Mouse (Mus musculus) heart, embryonic 16.5 days (tissue): ENCODE data around the gene Kcnc1. TPM values are rescaled to one million over a fixed set of nuclear protein-coding genes. Genes with fewer than 3 reads are reported as not detected.
A peak's percentile ranks its signal among the peaks of the same experiment; 100 is the strongest.

ENCODE experiments used
- ATAC-seq: fragments of 200-750 bp; cut with Nextera tagmentation; replicated peaks from 2 replicates; pipeline ENCODE4 v1.8.0; 2017; ENCODE audit warnings: moderate number of reproducible peaks; ENCODE audit not compliant: insufficient read depth, low FRiP score; ENCODE audit errors: extremely low read depth
- H3K27ac ChIP-seq: fragments of 300-500 bp; sonication (generic); 2 replicates; pipeline ENCODE4 v1.5.1; 2014; ENCODE audit warnings: mild to moderate bottlenecking, low read length, control low read depth, moderate library complexity
- H3K27me3 ChIP-seq: fragments of 300-500 bp; sonication (generic); 2 replicates; pipeline ENCODE4 v1.6.1; 2014; ENCODE audit warnings: low read length, mixed read lengths; ENCODE audit not compliant: control insufficient read depth, insufficient read depth
- H3K36me3 ChIP-seq: fragments of 300-500 bp; sonication (generic); 2 replicates; pipeline ENCODE4 v1.6.1; 2014; ENCODE audit not compliant: control insufficient read depth, insufficient read depth
- H3K4me1 ChIP-seq: fragments of 300-500 bp; sonication (generic); 2 replicates; pipeline ENCODE4 v1.6.1; 2014; ENCODE audit warnings: low read length, mixed read lengths; ENCODE audit not compliant: control insufficient read depth, insufficient read depth
- H3K4me2 ChIP-seq: fragments of 300-500 bp; sonication (generic); 2 replicates; pipeline ENCODE4 v1.6.1; 2014; ENCODE audit warnings: low read depth, mild to moderate bottlenecking, control low read depth, low read length
- H3K4me3 ChIP-seq: fragments of 300-500 bp; sonication (generic); 2 replicates; pipeline ENCODE4 v1.5.1; 2014; ENCODE audit warnings: mild to moderate bottlenecking, control low read depth, low read length
- H3K9ac ChIP-seq: fragments of 300-500 bp; sonication (generic); 2 replicates; pipeline ENCODE4 v1.6.1; 2014; ENCODE audit warnings: low read length, control low read depth
- H3K9me3 ChIP-seq: fragments of 300-500 bp; sonication (generic); replicated peaks from 2 replicates; pipeline ENCODE4 v1.6.1; 2016; ENCODE audit warnings: low read length; ENCODE audit not compliant: control insufficient read depth
- WGBS: fragments of 180-500 bp; shearing (Covaris S2); extraction: QIAGEN DNeasy Blood & Tissue Kit; methylation state at CpG from one replicate; pipeline ENCODE4 v1.1.7; 2014; 5-methylcytosine and 5-hydroxymethylcytosine counted together
- polyA plus RNA-seq: library from polyadenylated mRNA; unstranded; fragments of >200 nt; fragmentation: Nextera tagmentation; extraction: Ambion mirVana; gene quantifications from 2 replicates; pipeline ENCODE4 v1.2.1, GENCODE M21; 2015

Kcnc1 gene
- polyA plus RNA-seq, 1 experiment from 2014 or later, result not detected

GRCm38 (mm10) chr7:46365810-46366209 lies 30.5 kb upstream of the Kcnc1 start:
- Histone ChIP-seq H3K27me3 (peaks cover 5% of the 10 kb centered on the region; the same call in 1 of the 2 replicates), H3K4me2 (no peak overlapping the region)

GRCm38 (mm10) chr7:46371104-46371503 lies 25.2 kb upstream of the Kcnc1 start:
- WGBS, result 60% methylated on average over 4 of the region's 4 CpGs
- Histone ChIP-seq H3K9me3 (no peaks in the 10 kb centered on the region), H3K4me2 (no peak overlapping the region), H3K4me1 (no peaks in the 10 kb centered on the region), H3K27me3 (peaks cover 35% of the 10 kb centered on the region), H3K27ac (no peak overlapping the region), H3K9ac (no peak overlapping the region), H3K4me3 (no peak overlapping the region), H3K36me3 (no peaks in the 10 kb centered on the region)
- ATAC-seq, result no peak

More at GRCm38 (mm10) chr7:46365810-46366209, 30.5 kb upstream of the Kcnc1 start:
- Histone ChIP-seq H3K9ac (no peak overlapping the region), H3K4me3 (no peak overlapping the region), H3K9me3 (no peaks in the 10 kb centered on the region), H3K36me3 (no peaks in the 10 kb centered on the region), H3K4me1 (no peaks in the 10 kb centered on the region), H3K27ac (no peak overlapping the region)
- 70% methylated on average over 1 of the region's 1 CpGs for WGBS
- no peak for ATAC-seq

GRCm38 (mm10) chr7:46376172-46377007 lies 19.9 kb upstream of the Kcnc1 start, which contains the start of gene Myod1:
Gene Myod1 (plus strand): TSS chr7:46376474.
- peaks cover 71% of the 10 kb centered on the region for H3K27me3 ChIP-seq
- ATAC-seq, result no peak
- H3K9ac ChIP-seq, result no peak within 1 kb of the TSS
- no peak within 1 kb of the TSS; the same call in 1 of the 2 replicates for H3K4me2 ChIP-seq
- no peaks in the 10 kb centered on the region for H3K9me3 ChIP-seq
- H3K27ac ChIP-seq, result no peak within 1 kb of the TSS
- H3K4me1 ChIP-seq, result 0 out of 2 replicates have a peak, but pooled peaks cover 3% of the 10 kb centered on the region
- H3K36me3 ChIP-seq, result no peaks in the 10 kb centered on the region
- WGBS, result 6% methylated on average over 44 of the region's 44 CpGs
- peak within 1 kb of the TSS; percentile 28 for H3K4me3 ChIP-seq

- Histone ChIP-seq H3K9ac (no peak overlapping the region), H3K4me2 (no peak overlapping the region; the same call in 1 of the 2 replicates), H3K9me3 (no peaks in the 10 kb centered on the region), H3K36me3 (no peaks in the 10 kb centered on the region), H3K4me1 (0 out of 2 replicates have a peak, but pooled peaks cover 3% of the 10 kb centered on the region), H3K27me3 (peaks cover 71% of the 10 kb centered on the region), H3K27ac (no peak overlapping the region), H3K4me3 (peak overlapping the region; percentile 28)
- WGBS, result under 1% methylated on average over 33 of the region's 33 CpGs
- ATAC-seq, result no peak
Observed at GRCm38 (mm10) chr7:46377008-46377346, 19.3 kb upstream of the Kcnc1 start.

- Histone ChIP-seq H3K9me3 (no peaks in the 10 kb centered on the region), H3K4me2 (no peak overlapping the region), H3K27me3 (peaks cover 63% of the 10 kb centered on the region), H3K4me3 (no peak overlapping the region), H3K4me1 (0 out of 2 replicates have a peak, but pooled peaks cover 3% of the 10 kb centered on the region), H3K9ac (no peak overlapping the region), H3K36me3 (no peaks in the 10 kb centered on the region), H3K27ac (no peak overlapping the region)
- ATAC-seq, result no peak
- WGBS, result 3% methylated on average over 22 of the region's 22 CpGs
Observed at GRCm38 (mm10) chr7:46378123-46378522, 18.2 kb upstream of the Kcnc1 start.

GRCm38 (mm10) chr7:46378983-46379382 lies 17.3 kb upstream of the Kcnc1 start:
- no peak overlapping the region; the same call in 1 of the 2 replicates for H3K4me2 ChIP-seq
- WGBS, result 6% methylated on average over 16 of the region's 16 CpGs
- no peak overlapping the region for H3K27ac ChIP-seq
- no peaks in the 10 kb centered on the region for H3K36me3 ChIP-seq
- no peaks in the 10 kb centered on the region for H3K9me3 ChIP-seq
- ATAC-seq, result no peak
- H3K4me3 ChIP-seq, result no peak overlapping the region
- H3K27me3 ChIP-seq, result peaks cover 57% of the 10 kb centered on the region
- 0 out of 2 replicates have a peak, but pooled peaks cover 3% of the 10 kb centered on the region for H3K4me1 ChIP-seq
- H3K9ac ChIP-seq, result no peak overlapping the region

GRCm38 (mm10) chr7:46380625-46381024 lies 15.7 kb upstream of the Kcnc1 start:
- no peaks in the 10 kb centered on the region for H3K36me3 ChIP-seq
- 54% methylated on average over 9 of the region's 9 CpGs for WGBS
- no peak overlapping the region for H3K9ac ChIP-seq
- H3K27me3 ChIP-seq, result peaks cover 40% of the 10 kb centered on the region
- H3K27ac ChIP-seq, result no peak overlapping the region
- H3K4me1 ChIP-seq, result 0 out of 2 replicates have a peak, but pooled peaks cover 3% of the 10 kb centered on the region
- no peak for ATAC-seq
- no peak overlapping the region for H3K4me3 ChIP-seq
- H3K4me2 ChIP-seq, result no peak overlapping the region
- no peaks in the 10 kb centered on the region for H3K9me3 ChIP-seq

- Histone ChIP-seq H3K27me3 (no peaks in the 10 kb centered on the region), H3K27ac (no peak overlapping the region), H3K4me3 (no peak overlapping the region), H3K9ac (no peak overlapping the region), H3K36me3 (no peaks in the 10 kb centered on the region), H3K4me2 (no peak overlapping the region), H3K9me3 (no peaks in the 10 kb centered on the region), H3K4me1 (no peaks in the 10 kb centered on the region)
- 67% methylated on average over 3 of the region's 3 CpGs for WGBS
- ATAC-seq, result no peak
Observed at GRCm38 (mm10) chr7:46387430-46387829, 8.9 kb upstream of the Kcnc1 start.

- Histone ChIP-seq H3K36me3 (no peaks in the 10 kb centered on the region), H3K9me3 (no peaks in the 10 kb centered on the region), H3K9ac (no peak overlapping the region), H3K27ac (no peak overlapping the region), H3K4me3 (no peak overlapping the region), H3K4me1 (no peaks in the 10 kb centered on the region), H3K4me2 (no peak overlapping the region), H3K27me3 (peaks cover 13% of the 10 kb centered on the region)
- no peak for ATAC-seq
- WGBS, result 76% methylated on average over 10 of the region's 10 CpGs
Observed at GRCm38 (mm10) chr7:46389456-46390085, 6.7 kb upstream of the Kcnc1 start.
